Mouse (Mus musculus) small intestine, adult 2 months (tissue): Measurements from ENCODE around the gene Spag9.

Experiments used
- CTCF ChIP-seq: fragments of 200-500 bp; IDR thresholded peaks from 2 replicates; pipeline ENCODE4 v1.5.1; 2012; ENCODE audit warnings: low read depth, mild to moderate bottlenecking, control low read depth, inconsistent platforms, low read length, moderate library complexity, mixed read lengths; ENCODE audit not compliant: insufficient replicate concordance, insufficient read length; ENCODE audit errors: extremely low read depth
- POLR2A ChIP-seq: fragments of 200-500 bp; IDR thresholded peaks from 2 replicates; pipeline ENCODE4 v1.6.1; 2012; ENCODE audit warnings: low read depth, mild to moderate bottlenecking, control low read depth, inconsistent platforms, low read length, moderate library complexity

DNA sequence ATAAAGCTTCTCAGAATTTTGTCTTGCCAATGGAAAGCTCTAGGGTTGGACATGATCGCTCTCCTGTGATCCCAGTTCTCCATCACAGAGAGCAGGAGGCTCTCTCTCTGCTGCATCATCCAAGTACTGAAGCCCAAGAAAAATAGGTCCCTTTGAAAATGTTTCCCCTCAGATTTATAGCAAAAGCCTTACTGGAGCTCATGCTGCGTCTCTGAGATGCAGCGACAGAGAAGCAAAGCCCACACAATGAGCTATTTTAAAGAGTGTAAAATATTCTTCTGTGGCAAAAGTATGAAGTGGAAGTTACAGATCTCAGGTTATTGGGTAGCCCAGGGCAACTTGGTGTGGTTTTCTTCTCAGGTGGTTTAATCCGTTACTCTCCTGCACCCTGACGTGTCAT is 68.0 kb downstream of the Spag9 start:
- TF ChIP-seq CTCF (no peak), POLR2A (no peak)
